Mouse (Mus musculus) neural tube, embryonic 13.5 days (tissue): ENCODE measurements around the gene Arid3b. TPM values are rescaled to one million over a fixed set of nuclear protein-coding genes. Genes with fewer than 3 reads are reported as not detected.
A peak's percentile ranks its signal among the peaks of the same experiment; 100 is the strongest.

ENCODE experiments used
- ATAC-seq: fragments of 200-750 bp; cut with Nextera tagmentation; 2 replicates; pipeline ENCODE4 v1.8.0; 2017; ENCODE audit warnings: low read depth, mild to moderate bottlenecking, moderate TSS enrichment, moderate library complexity
- H3K27ac ChIP-seq: fragments of 300-500 bp; sonication (generic); replicated peaks from 2 replicates; pipeline ENCODE4 v1.5.1; 2015; ENCODE audit warnings: moderate library complexity, mild to moderate bottlenecking, inconsistent platforms
- H3K27me3 ChIP-seq: fragments of 300-500 bp; sonication (generic); 2 replicates; pipeline ENCODE4 v1.6.1; 2015; ENCODE audit warnings: mild to moderate bottlenecking, inconsistent platforms
- H3K36me3 ChIP-seq: fragments of 300-500 bp; sonication (generic); 2 replicates; pipeline ENCODE4 v1.6.1; 2015; ENCODE audit warnings: mild to moderate bottlenecking, inconsistent platforms
- H3K4me1 ChIP-seq: fragments of 300-500 bp; sonication (generic); replicated peaks from 2 replicates; pipeline ENCODE4 v1.6.1; 2015; ENCODE audit warnings: inconsistent platforms
- H3K4me2 ChIP-seq: fragments of 300-500 bp; sonication (generic); 2 replicates; pipeline ENCODE4 v1.6.1; 2015; ENCODE audit warnings: inconsistent platforms, mild to moderate bottlenecking, moderate library complexity
- H3K4me3 ChIP-seq: fragments of 300-500 bp; sonication (generic); 2 replicates; pipeline ENCODE4 v1.5.1; 2015; ENCODE audit warnings: mild to moderate bottlenecking, inconsistent platforms
- H3K9ac ChIP-seq: fragments of 300-500 bp; sonication (generic); 2 replicates; pipeline ENCODE4 v1.6.1; 2015; ENCODE audit warnings: moderate library complexity, mild to moderate bottlenecking, inconsistent platforms
- H3K9me3 ChIP-seq: fragments of 300-500 bp; sonication (generic); 2 replicates; pipeline ENCODE4 v1.6.1; 2016; ENCODE audit warnings: inconsistent platforms
- WGBS: fragments of 180-500 bp; shearing (Covaris S2); methylation state at CpG from one replicate; pipeline ENCODE4 v1.1.7; 2015; 5-methylcytosine and 5-hydroxymethylcytosine counted together
- polyA plus RNA-seq: library from polyadenylated mRNA; unstranded; fragments of >200 nt; fragmentation: Nextera tagmentation; extraction: Ambion mirVana; gene quantifications from 2 replicates; pipeline ENCODE4 v1.2.1, GENCODE M21; 2015

Arid3b gene
- polyA plus RNA-seq, 1 experiment from 2014 or later = 11.4 TPM

- no peaks in the 10 kb centered on the region for H3K36me3 ChIP-seq
- H3K9ac ChIP-seq = no peak overlapping the region
- H3K27me3 ChIP-seq = no peaks in the 10 kb centered on the region
- ATAC-seq = no peak
- H3K27ac ChIP-seq = no peak overlapping the region
- H3K9me3 ChIP-seq = no peaks in the 10 kb centered on the region
- peaks cover 9% of the 10 kb centered on the region for H3K4me1 ChIP-seq
- 96% methylated on average over 1 of the region's 1 CpGs for WGBS
- H3K4me2 ChIP-seq = no peak overlapping the region
- H3K4me3 ChIP-seq = no peak overlapping the region
Observed at GRCm38 (mm10) chr9:57770214-57770613, 66.4 kb downstream of the Arid3b start.

- WGBS = 86% methylated on average over 2 of the region's 2 CpGs
- H3K9me3 ChIP-seq = no peaks in the 10 kb centered on the region
- peaks cover 9% of the 10 kb centered on the region for H3K4me1 ChIP-seq
- H3K9ac ChIP-seq = no peak overlapping the region
- ATAC-seq = no peak
- no peaks in the 10 kb centered on the region for H3K27me3 ChIP-seq
- no peak overlapping the region for H3K4me3 ChIP-seq
- H3K4me2 ChIP-seq = no peak overlapping the region
- no peak overlapping the region for H3K27ac ChIP-seq
- H3K36me3 ChIP-seq = no peaks in the 10 kb centered on the region
Observed at GRCm38 (mm10) chr9:57769539-57770069, 67.0 kb downstream of the Arid3b start.

- no peak overlapping the region for H3K4me3 ChIP-seq
- no peak overlapping the region for H3K9ac ChIP-seq
- ATAC-seq = no peak
- peaks cover 29% of the 10 kb centered on the region for H3K4me1 ChIP-seq
- no peaks in the 10 kb centered on the region for H3K9me3 ChIP-seq
- no peak overlapping the region for H3K27ac ChIP-seq
- H3K4me2 ChIP-seq = no peak overlapping the region
- H3K36me3 ChIP-seq = no peaks in the 10 kb centered on the region
- WGBS = 96% methylated on average over 4 of the region's 4 CpGs
- H3K27me3 ChIP-seq = no peaks in the 10 kb centered on the region
Observed at GRCm38 (mm10) chr9:57767231-57767630, 69.4 kb downstream of the Arid3b start.

GRCm38 (mm10) chr9:57766431-57766830 lies 70.2 kb downstream of the Arid3b start:
- Histone ChIP-seq H3K27me3 (no peaks in the 10 kb centered on the region), H3K4me3 (peak overlapping the region; percentile 83), H3K9ac (peak overlapping the region; percentile 99), H3K4me2 (peak overlapping the region; percentile 98), H3K36me3 (peaks cover 5% of the 10 kb centered on the region), H3K27ac (peak overlapping the region; percentile 100), H3K9me3 (no peaks in the 10 kb centered on the region), H3K4me1 (peaks cover 37% of the 10 kb centered on the region)
- 37% methylated on average over 6 of the region's 6 CpGs for WGBS
- ATAC-seq = no peak

- peaks cover 40% of the 10 kb centered on the region for H3K4me1 ChIP-seq
- H3K4me3 ChIP-seq = peak within 1 kb of the TSS; percentile 83
- H3K9ac ChIP-seq = peak within 1 kb of the TSS; percentile 99
- WGBS = under 1% methylated on average over 93 of the region's 93 CpGs
- H3K27me3 ChIP-seq = no peaks in the 10 kb centered on the region
- peaks cover 12% of the 10 kb centered on the region for H3K36me3 ChIP-seq
- H3K27ac ChIP-seq = peak within 1 kb of the TSS; percentile 100
- peak; percentile 70 for ATAC-seq
- H3K9me3 ChIP-seq = no peaks in the 10 kb centered on the region
- H3K4me2 ChIP-seq = peak within 1 kb of the TSS; percentile 98
Observed at GRCm38 (mm10) chr9:57765364-57766351, 70.9 kb downstream of the Arid3b start, which contains the start of gene Clk3. Gene Clk3 (minus strand): TSS chr9:57765860.

DNA sequence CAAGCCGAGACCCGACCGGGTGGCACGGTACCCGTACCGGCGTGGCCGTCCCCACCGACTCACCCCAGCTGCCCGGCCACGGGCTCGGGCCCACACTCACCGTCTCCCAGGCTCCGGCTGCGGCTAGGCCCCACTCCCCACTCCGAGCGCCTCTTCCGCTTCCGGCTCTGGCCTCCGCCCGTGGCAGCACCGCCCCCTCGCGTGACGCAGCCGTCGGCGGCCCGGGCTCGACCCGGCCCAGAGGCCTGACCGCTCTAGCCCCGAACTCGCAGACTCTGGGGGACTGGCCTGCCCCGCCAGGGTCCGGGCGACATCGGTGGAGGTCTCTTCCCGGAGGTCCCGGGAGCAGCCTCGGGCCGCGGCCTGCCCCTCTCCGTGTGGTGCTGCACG lies 71.6 kb downstream of the Arid3b start:
- no peaks in the 10 kb centered on the region for H3K27me3 ChIP-seq
- peak overlapping the region; percentile 100 for H3K27ac ChIP-seq
- under 1% methylated on average over 43 of the region's 45 CpGs for WGBS
- H3K4me3 ChIP-seq = peak overlapping the region; percentile 83
- H3K9ac ChIP-seq = peak overlapping the region; percentile 99
- peaks cover 19% of the 10 kb centered on the region for H3K36me3 ChIP-seq
- peak overlapping the region; percentile 98 for H3K4me2 ChIP-seq
- no peaks in the 10 kb centered on the region for H3K9me3 ChIP-seq
- H3K4me1 ChIP-seq = peaks cover 40% of the 10 kb centered on the region
- peak; percentile 93 for ATAC-seq

- H3K9ac ChIP-seq = peak overlapping the region; percentile 99
- WGBS = under 1% methylated on average over 57 of the region's 57 CpGs
- H3K27me3 ChIP-seq = no peaks in the 10 kb centered on the region
- peak; percentile 59 for ATAC-seq
- peak overlapping the region; percentile 83 for H3K4me3 ChIP-seq
- no peaks in the 10 kb centered on the region for H3K9me3 ChIP-seq
- peaks cover 40% of the 10 kb centered on the region for H3K4me1 ChIP-seq
- H3K36me3 ChIP-seq = peaks cover 25% of the 10 kb centered on the region
- H3K4me2 ChIP-seq = peak overlapping the region; percentile 98
- H3K27ac ChIP-seq = peak overlapping the region; percentile 100
Observed at GRCm38 (mm10) chr9:57764147-57764973, 72.2 kb downstream of the Arid3b start.

DNA sequence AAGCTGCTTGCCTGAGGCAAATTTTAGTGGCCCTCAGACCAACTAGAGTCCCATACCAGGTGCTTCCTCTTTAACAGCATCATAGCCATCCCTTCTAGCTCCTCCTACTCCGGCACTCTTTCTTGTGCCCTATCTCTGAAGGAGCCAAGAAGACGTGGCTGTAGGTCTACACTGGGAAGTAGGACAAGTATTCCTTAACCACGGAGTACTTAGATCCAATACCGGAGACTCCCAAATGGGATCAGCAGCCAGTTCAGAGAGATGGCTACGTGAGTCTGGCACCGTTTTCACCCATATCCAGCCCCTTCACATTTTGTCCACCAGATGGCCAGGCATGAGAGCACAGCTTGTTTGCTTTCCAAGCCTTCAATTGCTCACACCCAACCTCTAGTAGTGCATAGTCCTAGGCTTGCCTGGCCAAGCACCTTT lies 74.0 kb downstream of the Arid3b start:
- Histone ChIP-seq H3K4me3 (0 out of 2 replicates have a peak overlapping the region, but pooled peaks have one; percentile 83), H3K36me3 (peaks cover 43% of the 10 kb centered on the region)

GRCm38 (mm10) chr9:57761563-57762551 lies 74.7 kb downstream of the Arid3b start:
- Histone ChIP-seq H3K4me3 (0 out of 2 replicates have a peak overlapping the region, but pooled peaks have one; percentile 83), H3K36me3 (peaks cover 50% of the 10 kb centered on the region), H3K4me1 (peaks cover 40% of the 10 kb centered on the region), H3K9me3 (no peaks in the 10 kb centered on the region), H3K4me2 (peak overlapping the region; percentile 98), H3K27me3 (no peaks in the 10 kb centered on the region), H3K27ac (no peak overlapping the region), H3K9ac (0 out of 2 replicates have a peak overlapping the region, but pooled peaks have one; percentile 26)
- ATAC-seq = no peak
- WGBS = 93% methylated on average over 13 of the region's 13 CpGs

More for the DNA sequence above, 74.0 kb downstream of the Arid3b start:
- 71% methylated on average over 6 of the region's 6 CpGs for WGBS
- ATAC-seq = no peak
- H3K9ac ChIP-seq = peak overlapping the region; percentile 99
- no peaks in the 10 kb centered on the region for H3K9me3 ChIP-seq
- H3K4me2 ChIP-seq = peak overlapping the region; percentile 98
- no peak overlapping the region for H3K27ac ChIP-seq
- peaks cover 40% of the 10 kb centered on the region for H3K4me1 ChIP-seq
- H3K27me3 ChIP-seq = no peaks in the 10 kb centered on the region

- no peak for ATAC-seq
- WGBS = 95% methylated on average over 24 of the region's 24 CpGs
- peaks cover 62% of the 10 kb centered on the region for H3K36me3 ChIP-seq
Observed at GRCm38 (mm10) chr9:57760416-57761146, 76.0 kb downstream of the Arid3b start.

More at GRCm38 (mm10) chr9:57760416-57761146, 76.0 kb downstream of the Arid3b start:
- Histone ChIP-seq H3K27ac (no peak overlapping the region), H3K9ac (no peak overlapping the region), H3K9me3 (no peaks in the 10 kb centered on the region), H3K4me3 (no peak overlapping the region), H3K4me2 (no peak overlapping the region), H3K4me1 (peaks cover 31% of the 10 kb centered on the region), H3K27me3 (no peaks in the 10 kb centered on the region)
